Mouse (Mus musculus): ENCODE data around the gene Gm42791. TPM values are rescaled to one million over a fixed set of nuclear protein-coding genes. Genes with fewer than 3 reads are reported as not detected.

Gm42791 gene
- polyA plus RNA-seq, 1 experiment, result not detected

DNA sequence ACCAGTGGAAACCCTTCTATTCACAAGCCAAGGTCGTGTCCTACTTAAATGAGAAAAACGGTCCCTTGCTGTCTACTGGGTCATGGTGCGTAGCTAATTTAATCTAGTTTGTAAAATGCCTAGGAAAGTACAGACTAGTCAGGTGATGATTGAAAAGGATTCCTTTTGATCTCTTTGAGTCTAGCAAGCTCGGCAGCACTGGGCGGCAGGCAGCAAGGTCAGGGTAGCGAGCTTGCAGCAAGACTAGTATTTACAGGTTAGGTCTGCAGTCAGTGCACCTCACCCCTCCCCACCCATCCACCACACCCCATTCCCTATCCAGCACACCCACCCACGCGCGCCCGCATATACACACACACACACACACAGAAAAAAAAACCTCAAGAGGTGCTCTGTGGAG lies 34.7 kb downstream of the Gm42791 start:
- Histone ChIP-seq H3K27ac (ENCODE audit: insufficient read depth, low read depth, low read length) (peak overlapping the region; percentile 64), H3K27me3 (ENCODE audit: control insufficient read depth, insufficient read depth, low read length) (no peaks in the 10 kb centered on the region), H3K4me3 (ENCODE audit: low read depth, low read length) (peak overlapping the region; percentile 60; the same call in 1 of the 2 replicates), H3K4me1 (ENCODE audit: control insufficient read depth, insufficient read depth, insufficient read length, low read length) (peaks cover 18% of the 10 kb centered on the region), H3K36me3 (ENCODE audit: control insufficient read depth, insufficient read depth, low read length) (no peaks in the 10 kb centered on the region)
- WGBS, result 30% methylated on average over 10 of the region's 10 CpGs
- TF ChIP-seq CTCF (IDR thresholded peaks at IDR 0.05; ENCODE audit: extremely low read depth, insufficient read length, insufficient replicate concordance, low read depth, low read length) (no peak), POLR2A (IDR thresholded peaks at IDR 0.05; ENCODE audit: low read depth, low read length) (no peak)

- peak; percentile 47; the same call in 1 of the 2 replicates for TF ChIP-seq POLR2A (IDR thresholded peaks at IDR 0.05; ENCODE audit: low read depth, low read length)
- TF ChIP-seq CTCF (IDR thresholded peaks at IDR 0.05; ENCODE audit: extremely low read depth, insufficient read length, insufficient replicate concordance, low read depth, low read length), result no peak
- peak overlapping the region; percentile 64 for H3K27ac ChIP-seq (ENCODE audit: insufficient read depth, low read depth, low read length)
- peaks cover 23% of the 10 kb centered on the region for H3K4me1 ChIP-seq (ENCODE audit: control insufficient read depth, insufficient read depth, insufficient read length, low read length)
- H3K4me3 ChIP-seq (ENCODE audit: low read depth, low read length), result peak overlapping the region; percentile 60
- WGBS, result 1% methylated on average over 39 of the region's 39 CpGs
- no peaks in the 10 kb centered on the region for H3K27me3 ChIP-seq (ENCODE audit: control insufficient read depth, insufficient read depth, low read length)
- no peaks in the 10 kb centered on the region for H3K36me3 ChIP-seq (ENCODE audit: control insufficient read depth, insufficient read depth, low read length)
Measured at GRCm38 (mm10) chr5:148959068-148959990, 35.6 kb downstream of the Gm42791 start.

DNA sequence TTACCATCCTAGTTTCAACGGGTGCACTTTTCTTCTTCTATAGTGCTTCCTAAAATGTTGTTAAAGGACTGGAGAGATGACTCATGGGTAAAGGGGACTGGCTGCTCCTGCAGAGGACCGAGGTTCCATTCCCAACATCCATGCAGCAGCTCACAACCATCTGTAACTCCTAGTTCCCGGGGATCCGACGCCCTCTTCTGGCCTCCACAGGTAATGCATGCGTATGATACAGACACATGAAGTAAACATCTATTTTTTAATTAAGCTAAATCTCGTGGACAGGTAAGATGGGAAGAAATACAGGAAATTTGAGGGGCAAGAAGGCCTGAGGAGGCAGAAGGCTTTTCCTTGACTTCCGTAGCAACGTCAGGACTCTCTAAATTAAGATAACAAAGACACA lies 36.6 kb downstream of the Gm42791 start:
- no peaks in the 10 kb centered on the region for H3K27me3 ChIP-seq (ENCODE audit: control insufficient read depth, insufficient read depth, low read length)
- peaks cover 23% of the 10 kb centered on the region for H3K4me1 ChIP-seq (ENCODE audit: control insufficient read depth, insufficient read depth, insufficient read length, low read length)
- H3K27ac ChIP-seq (ENCODE audit: insufficient read depth, low read depth, low read length), result no peak overlapping the region
- H3K4me3 ChIP-seq (ENCODE audit: low read depth, low read length), result no peak overlapping the region
- no peaks in the 10 kb centered on the region for H3K36me3 ChIP-seq (ENCODE audit: control insufficient read depth, insufficient read depth, low read length)
- peak; percentile 62; the same call in 1 of the 2 replicates for TF ChIP-seq CTCF (IDR thresholded peaks at IDR 0.05; ENCODE audit: extremely low read depth, insufficient read length, insufficient replicate concordance, low read depth, low read length)
- no peak for TF ChIP-seq POLR2A (IDR thresholded peaks at IDR 0.05; ENCODE audit: low read depth, low read length)
- WGBS, result 51% methylated on average over 9 of the region's 9 CpGs

GRCm38 (mm10) chr5:148956898-148957535 lies 37.9 kb downstream of the Gm42791 start:
- no peaks in the 10 kb centered on the region for H3K27me3 ChIP-seq (ENCODE audit: control insufficient read depth, insufficient read depth, low read length)
- WGBS, result 22% methylated on average over 9 of the region's 9 CpGs
- H3K4me1 ChIP-seq (ENCODE audit: control insufficient read depth, insufficient read depth, insufficient read length, low read length), result peaks cover 23% of the 10 kb centered on the region
- no peak overlapping the region for H3K4me3 ChIP-seq (ENCODE audit: low read depth, low read length)
- no peak overlapping the region for H3K27ac ChIP-seq (ENCODE audit: insufficient read depth, low read depth, low read length)
- TF ChIP-seq CTCF (IDR thresholded peaks at IDR 0.05; ENCODE audit: extremely low read depth, insufficient read length, insufficient replicate concordance, low read depth, low read length), result no peak
- TF ChIP-seq POLR2A (IDR thresholded peaks at IDR 0.05; ENCODE audit: low read depth, low read length), result no peak
- H3K36me3 ChIP-seq (ENCODE audit: control insufficient read depth, insufficient read depth, low read length), result no peaks in the 10 kb centered on the region

- Histone ChIP-seq H3K36me3 (ENCODE audit: control insufficient read depth, insufficient read depth, low read length) (no peaks in the 10 kb centered on the region), H3K27me3 (ENCODE audit: control insufficient read depth, insufficient read depth, low read length) (no peaks in the 10 kb centered on the region), H3K4me3 (ENCODE audit: low read depth, low read length) (no peak overlapping the region), H3K27ac (ENCODE audit: insufficient read depth, low read depth, low read length) (no peak overlapping the region), H3K4me1 (ENCODE audit: control insufficient read depth, insufficient read depth, insufficient read length, low read length) (peaks cover 23% of the 10 kb centered on the region)
- no peak for TF ChIP-seq CTCF (IDR thresholded peaks at IDR 0.05; ENCODE audit: extremely low read depth, insufficient read length, insufficient replicate concordance, low read depth, low read length)
- WGBS, result 61% methylated on average over 9 of the region's 9 CpGs
Measured at GRCm38 (mm10) chr5:148956091-148956490, 38.9 kb downstream of the Gm42791 start.

DNA sequence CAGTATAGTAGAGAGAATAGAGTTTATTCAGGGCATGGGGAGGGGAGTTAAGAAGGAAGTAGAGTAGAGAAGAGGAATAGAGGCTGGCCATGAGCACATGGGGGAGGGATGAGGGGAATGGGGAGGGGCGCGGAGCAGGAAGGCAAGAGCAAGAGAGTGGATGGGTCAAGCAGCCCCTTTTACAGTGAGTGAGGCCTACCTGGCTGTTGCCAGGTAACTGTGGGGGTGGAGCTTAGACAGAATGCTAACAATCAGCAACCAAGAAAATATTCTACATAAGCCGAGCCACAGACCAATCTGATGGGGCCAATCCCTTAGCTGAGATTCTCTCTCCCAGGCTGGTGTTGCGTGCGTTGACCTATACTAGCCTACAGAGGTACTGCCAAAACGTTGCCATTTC lies 39.4 kb downstream of the Gm42791 start:
- no peaks in the 10 kb centered on the region for H3K36me3 ChIP-seq (ENCODE audit: control insufficient read depth, insufficient read depth, low read length)
- WGBS, result 92% methylated on average over 6 of the region's 6 CpGs
- H3K4me1 ChIP-seq (ENCODE audit: control insufficient read depth, insufficient read depth, insufficient read length, low read length), result peaks cover 23% of the 10 kb centered on the region
- no peaks in the 10 kb centered on the region for H3K27me3 ChIP-seq (ENCODE audit: control insufficient read depth, insufficient read depth, low read length)
- no peak overlapping the region for H3K4me3 ChIP-seq (ENCODE audit: low read depth, low read length)
- peak overlapping the region; percentile 64; the same call in 1 of the 2 replicates for H3K27ac ChIP-seq (ENCODE audit: insufficient read depth, low read depth, low read length)
- TF ChIP-seq CTCF (IDR thresholded peaks at IDR 0.05; ENCODE audit: extremely low read depth, insufficient read length, insufficient replicate concordance, low read depth, low read length) (no peak), POLR2A (IDR thresholded peaks at IDR 0.05; ENCODE audit: low read depth, low read length) (no peak)
